Mouse (Mus musculus): ENCODE measurements around the gene Ltn1. TPM values are rescaled to one million over a fixed set of nuclear protein-coding genes. Genes with fewer than 3 reads are reported as not detected.

The Ltn1 gene
- polyA plus RNA-seq, 1 experiment from 2014 or later, result 36.0 TPM

DNA sequence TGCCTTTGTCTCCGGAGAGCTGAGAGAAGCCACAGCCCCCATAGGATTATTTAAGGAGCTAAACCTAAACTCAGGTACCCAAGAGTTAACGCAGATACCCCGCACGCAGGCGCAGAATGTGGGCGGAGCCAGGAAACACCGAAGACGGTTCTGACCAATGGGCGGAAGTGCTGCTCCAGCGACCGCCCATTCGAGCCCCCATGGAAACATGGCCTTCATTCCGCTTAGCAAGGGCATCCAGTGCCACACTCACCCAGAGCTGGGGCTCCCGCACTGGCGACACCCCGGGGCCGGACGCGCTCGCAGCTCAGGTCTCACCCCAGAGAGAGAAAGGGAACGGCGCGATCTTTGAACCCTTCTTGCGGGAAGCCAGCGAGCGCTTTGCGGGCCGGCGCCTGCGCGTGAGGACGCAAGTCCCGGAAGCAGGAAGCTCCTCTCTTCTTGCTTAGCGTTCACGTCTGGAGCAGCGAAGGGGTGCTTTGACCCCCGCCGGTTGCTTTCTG, 7.8 kb upstream of the Ltn1 start, which contains the start of gene Rwdd2b:
Gene Rwdd2b (minus strand): TSS at position 390 of the 503 bp plus-strand sequence.
- H3K4me1 ChIP-seq, result peaks cover 13% of the 10 kb centered on the region
- H3K27ac ChIP-seq (replicated peaks), result peak within 1 kb of the TSS; percentile 87
- WGBS, result under 1% methylated on average over 31 of the region's 38 CpGs
- peak; percentile 97 for ATAC-seq (ENCODE audit: low FRiP score, low read depth)
- peak within 1 kb of the TSS; percentile 61 for H3K4me3 ChIP-seq
- H3K27me3 ChIP-seq, result no peaks in the 10 kb centered on the region
- peak within 1 kb of the TSS; percentile 75 for H3K9ac ChIP-seq (replicated peaks)
- no peaks in the 10 kb centered on the region for H3K9me3 ChIP-seq
- H3K36me3 ChIP-seq, result no peaks in the 10 kb centered on the region
- peak within 1 kb of the TSS; percentile 80 for H3K4me2 ChIP-seq (replicated peaks)

DNA sequence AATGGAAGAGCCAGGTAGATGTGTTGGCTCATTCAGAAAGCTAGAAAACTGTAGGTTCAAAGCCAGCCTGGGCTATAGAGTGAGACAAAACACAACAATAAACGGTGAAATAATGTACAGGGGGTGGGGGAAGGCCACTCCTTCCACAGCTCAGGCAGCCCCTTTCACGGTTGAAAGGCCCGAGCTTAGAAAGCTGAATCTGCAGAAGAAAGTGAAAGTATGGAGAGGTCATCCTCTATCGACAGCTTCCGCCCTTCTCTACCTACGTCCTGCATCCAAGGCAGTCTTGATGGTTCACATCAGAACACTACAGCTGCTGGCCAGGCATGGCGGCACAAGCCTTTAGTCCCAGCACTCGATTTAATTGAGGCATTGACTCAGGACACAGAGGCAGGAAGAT, 6.3 kb upstream of the Ltn1 start:
- no peak overlapping the region for H3K27ac ChIP-seq (replicated peaks)
- peaks cover 13% of the 10 kb centered on the region for H3K4me1 ChIP-seq
- no peaks in the 10 kb centered on the region for H3K36me3 ChIP-seq
- no peak for ATAC-seq (ENCODE audit: low FRiP score, low read depth)
- no peak overlapping the region for H3K4me2 ChIP-seq (replicated peaks)
- WGBS, result 89% methylated on average over 8 of the region's 8 CpGs
- no peak overlapping the region for H3K9ac ChIP-seq (replicated peaks)
- H3K9me3 ChIP-seq, result no peaks in the 10 kb centered on the region
- no peak overlapping the region for H3K4me3 ChIP-seq
- H3K27me3 ChIP-seq, result no peaks in the 10 kb centered on the region

DNA sequence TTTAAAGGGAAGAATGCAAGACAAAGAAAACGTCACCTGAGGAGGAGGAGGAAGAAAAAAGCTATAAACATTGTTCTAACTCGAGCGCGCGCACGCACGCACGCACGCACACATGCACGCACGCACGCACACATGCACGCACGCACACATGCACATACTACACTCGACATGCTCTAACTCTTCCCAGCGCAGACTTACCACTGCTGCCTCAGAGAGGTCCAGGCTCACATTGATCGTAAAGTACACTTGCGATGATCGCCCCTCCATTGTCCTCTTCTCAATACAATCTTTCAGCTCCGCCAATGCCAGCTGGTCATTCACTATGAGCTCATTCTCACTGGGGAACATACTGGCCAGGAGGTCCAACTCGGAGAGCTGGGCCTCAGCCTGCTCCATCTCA, 4.7 kb upstream of the Ltn1 start:
- no peak for ATAC-seq (ENCODE audit: low FRiP score, low read depth)
- H3K9ac ChIP-seq (replicated peaks), result no peak overlapping the region

GRCm38 (mm10) chr16:87435411-87436205, 3.2 kb upstream of the Ltn1 start:
- 80% methylated on average over 13 of the region's 13 CpGs for WGBS

More for the DNA sequence above, 4.7 kb upstream of the Ltn1 start:
- no peak overlapping the region for H3K4me2 ChIP-seq (replicated peaks)
- 92% methylated on average over 21 of the region's 21 CpGs for WGBS
- no peaks in the 10 kb centered on the region for H3K36me3 ChIP-seq
- H3K9me3 ChIP-seq, result no peaks in the 10 kb centered on the region
- H3K4me1 ChIP-seq, result peaks cover 13% of the 10 kb centered on the region
- no peak overlapping the region for H3K27ac ChIP-seq (replicated peaks)
- no peak overlapping the region for H3K4me3 ChIP-seq
- H3K27me3 ChIP-seq, result no peaks in the 10 kb centered on the region

GRCm38 (mm10) chr16:87434946-87435345, 2.5 kb upstream of the Ltn1 start:
- ATAC-seq (ENCODE audit: low FRiP score, low read depth), result no peak
- Histone ChIP-seq H3K4me3 (no peak overlapping the region), H3K36me3 (no peaks in the 10 kb centered on the region), H3K9me3 (no peaks in the 10 kb centered on the region), H3K4me1 (peaks cover 12% of the 10 kb centered on the region), H3K27me3 (no peaks in the 10 kb centered on the region), H3K27ac (replicated peaks) (no peak overlapping the region), H3K4me2 (replicated peaks) (no peak overlapping the region), H3K9ac (replicated peaks) (no peak overlapping the region)
- 79% methylated on average over 6 of the region's 6 CpGs for WGBS

More at GRCm38 (mm10) chr16:87435411-87436205, 3.2 kb upstream of the Ltn1 start:
- H3K9ac ChIP-seq (replicated peaks), result no peak overlapping the region
- H3K4me2 ChIP-seq (replicated peaks), result no peak overlapping the region
- H3K36me3 ChIP-seq, result no peaks in the 10 kb centered on the region
- no peak overlapping the region for H3K4me3 ChIP-seq
- H3K9me3 ChIP-seq, result no peaks in the 10 kb centered on the region
- H3K27me3 ChIP-seq, result no peaks in the 10 kb centered on the region
- no peak for ATAC-seq (ENCODE audit: low FRiP score, low read depth)
- no peak overlapping the region for H3K27ac ChIP-seq (replicated peaks)
- H3K4me1 ChIP-seq, result peaks cover 12% of the 10 kb centered on the region

- H3K27me3 ChIP-seq, result no peaks in the 10 kb centered on the region
- no peak overlapping the region for H3K4me2 ChIP-seq (replicated peaks)
- no peak overlapping the region for H3K27ac ChIP-seq (replicated peaks)
- peaks cover 6% of the 10 kb centered on the region for H3K4me1 ChIP-seq
- 96% methylated on average over 7 of the region's 7 CpGs for WGBS
- no peaks in the 10 kb centered on the region for H3K36me3 ChIP-seq
- no peak overlapping the region for H3K4me3 ChIP-seq
- no peaks in the 10 kb centered on the region for H3K9me3 ChIP-seq
- no peak for ATAC-seq (ENCODE audit: low FRiP score, low read depth)
- H3K9ac ChIP-seq (replicated peaks), result no peak overlapping the region
Measured at GRCm38 (mm10) chr16:87434266-87434665, 1.9 kb upstream of the Ltn1 start.

DNA sequence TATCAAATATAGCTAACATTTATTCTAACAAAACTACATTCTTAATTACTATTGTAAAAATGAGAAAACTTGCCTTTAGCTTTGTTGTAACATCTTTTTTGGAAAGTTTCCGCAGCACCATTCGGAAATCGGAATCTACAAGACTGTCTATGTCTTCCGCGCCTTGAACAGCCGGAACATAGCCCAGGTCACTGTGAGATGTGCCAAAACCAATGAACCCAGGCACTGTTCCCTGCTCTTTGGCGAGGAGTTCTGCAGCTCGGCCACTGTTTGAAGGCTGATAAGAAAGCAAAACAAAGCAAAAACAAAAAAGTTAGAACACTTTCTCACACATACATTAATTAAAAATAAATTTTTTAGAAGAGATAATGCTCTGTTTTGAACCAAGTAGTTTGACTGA, 4.9 kb downstream of the Ltn1 start:
- peaks cover 42% of the 10 kb centered on the region for H3K36me3 ChIP-seq
- no peak overlapping the region for H3K9ac ChIP-seq (replicated peaks)
- peaks cover 6% of the 10 kb centered on the region for H3K4me1 ChIP-seq
- no peak for ATAC-seq (ENCODE audit: low FRiP score, low read depth)
- H3K27ac ChIP-seq (replicated peaks), result no peak overlapping the region
- no peak overlapping the region for H3K4me2 ChIP-seq (replicated peaks)
- no peaks in the 10 kb centered on the region; the same call in 1 of the 2 replicates for H3K9me3 ChIP-seq
- 97% methylated on average over 8 of the region's 8 CpGs for whole genome bisulfite sequencing
- no peaks in the 10 kb centered on the region for H3K27me3 ChIP-seq
- H3K4me3 ChIP-seq, result no peak overlapping the region

GRCm38 (mm10) chr16:87420662-87421061, 11.8 kb downstream of the Ltn1 start:
- 95% methylated on average over 8 of the region's 8 CpGs for WGBS
- H3K9me3 ChIP-seq, result peaks cover 9% of the 10 kb centered on the region
- H3K27me3 ChIP-seq, result no peaks in the 10 kb centered on the region
- no peak overlapping the region for H3K27ac ChIP-seq (replicated peaks)
- no peak overlapping the region for H3K4me3 ChIP-seq
- no peak overlapping the region for H3K9ac ChIP-seq (replicated peaks)
- no peaks in the 10 kb centered on the region for H3K4me1 ChIP-seq
- H3K36me3 ChIP-seq, result peaks cover 93% of the 10 kb centered on the region
- H3K4me2 ChIP-seq (replicated peaks), result no peak overlapping the region
- ATAC-seq (ENCODE audit: low FRiP score, low read depth), result no peak

GRCm38 (mm10) chr16:87405001-87405400, 27.4 kb downstream of the Ltn1 start:
- Histone ChIP-seq H3K9me3 (no peaks in the 10 kb centered on the region), H3K4me2 (replicated peaks) (no peak overlapping the region), H3K27me3 (no peaks in the 10 kb centered on the region), H3K27ac (replicated peaks) (no peak overlapping the region), H3K4me3 (no peak overlapping the region), H3K4me1 (no peaks in the 10 kb centered on the region), H3K36me3 (peaks cover 75% of the 10 kb centered on the region), H3K9ac (replicated peaks) (no peak overlapping the region)
- no peak for ATAC-seq (ENCODE audit: low FRiP score, low read depth)
- 78% methylated on average over 3 of the region's 3 CpGs for WGBS

DNA sequence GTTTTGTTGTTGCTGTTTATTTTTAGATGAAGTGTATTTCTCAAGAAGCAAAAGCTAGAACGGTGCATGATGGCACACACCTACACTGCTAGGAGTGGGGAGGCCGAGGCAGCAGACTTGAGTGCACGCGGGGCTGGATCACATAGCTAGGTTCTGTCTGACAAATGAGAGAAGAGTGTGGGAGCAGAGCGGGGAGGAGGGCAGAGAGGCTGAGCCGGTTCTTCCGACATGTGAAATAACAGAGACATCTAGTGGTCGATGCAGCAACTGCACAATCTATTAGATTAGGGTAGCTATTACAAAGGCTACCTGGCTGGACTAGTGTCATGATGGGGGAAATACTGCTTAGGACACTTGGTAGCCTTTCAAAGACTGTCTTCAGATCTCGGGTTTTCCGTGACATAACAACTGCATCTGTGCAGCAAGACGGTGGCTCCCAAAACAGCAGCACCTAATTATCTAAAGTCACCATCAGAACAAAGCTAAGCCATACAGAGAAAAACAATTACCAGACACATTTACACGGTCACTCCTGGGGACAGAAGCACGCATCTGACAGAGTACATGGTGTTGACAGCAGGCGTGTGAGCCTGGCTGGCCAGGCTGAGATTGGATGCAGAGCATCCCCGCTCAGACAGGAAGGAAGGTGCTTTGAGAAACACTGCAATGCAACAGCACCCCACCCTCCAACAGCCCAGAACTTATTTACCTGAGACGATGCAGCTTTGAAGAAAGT, 38.4 kb downstream of the Ltn1 start:
- Histone ChIP-seq H3K27me3 (no peaks in the 10 kb centered on the region), H3K9me3 (no peaks in the 10 kb centered on the region), H3K9ac (replicated peaks) (no peak overlapping the region), H3K36me3 (peaks cover 62% of the 10 kb centered on the region), H3K27ac (replicated peaks) (no peak overlapping the region), H3K4me1 (no peaks in the 10 kb centered on the region), H3K4me3 (no peak overlapping the region), H3K4me2 (replicated peaks) (no peak overlapping the region)
- WGBS, result 57% methylated on average over 16 of the region's 16 CpGs
- ATAC-seq (ENCODE audit: low FRiP score, low read depth), result peak; percentile 88

GRCm38 (mm10) chr16:87387444-87387977, 44.9 kb downstream of the Ltn1 start:
- no peak for ATAC-seq (ENCODE audit: low FRiP score, low read depth)
- Histone ChIP-seq H3K27ac (replicated peaks) (no peak overlapping the region), H3K27me3 (no peaks in the 10 kb centered on the region), H3K9me3 (no peaks in the 10 kb centered on the region), H3K4me3 (no peak overlapping the region), H3K36me3 (peaks cover 58% of the 10 kb centered on the region), H3K4me1 (no peaks in the 10 kb centered on the region), H3K4me2 (replicated peaks) (no peak overlapping the region), H3K9ac (replicated peaks) (no peak overlapping the region)
- 99% methylated on average over 3 of the region's 3 CpGs for WGBS

DNA sequence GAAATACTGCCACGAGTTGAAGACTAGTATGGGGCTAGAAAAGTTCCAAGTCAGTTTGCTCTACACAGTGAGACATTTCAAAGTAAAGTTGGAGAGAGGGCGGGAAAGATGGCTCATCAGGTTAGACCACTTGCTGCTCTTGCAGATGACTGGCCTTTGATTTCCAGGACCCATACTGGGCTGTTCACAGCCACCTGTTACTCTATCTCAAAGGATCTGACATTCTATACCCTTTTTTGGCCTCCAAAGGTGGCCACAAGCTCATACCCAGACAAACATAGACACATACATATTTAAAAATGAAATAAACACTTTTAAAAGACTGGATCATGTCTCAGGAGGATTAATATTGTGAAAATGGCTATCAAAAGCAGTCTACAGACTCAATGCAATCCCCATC, 48.0 kb downstream of the Ltn1 start:
- 83% methylated on average over 2 of the region's 2 CpGs for WGBS
- no peak for ATAC-seq (ENCODE audit: low FRiP score, low read depth)

More for the DNA sequence above, 48.0 kb downstream of the Ltn1 start:
- no peak overlapping the region for H3K9ac ChIP-seq (replicated peaks)
- H3K9me3 ChIP-seq, result no peaks in the 10 kb centered on the region
- no peaks in the 10 kb centered on the region for H3K27me3 ChIP-seq
- no peak overlapping the region for H3K27ac ChIP-seq (replicated peaks)
- H3K4me3 ChIP-seq, result no peak overlapping the region
- peaks cover 79% of the 10 kb centered on the region for H3K36me3 ChIP-seq
- H3K4me2 ChIP-seq (replicated peaks), result no peak overlapping the region
- H3K4me1 ChIP-seq, result no peaks in the 10 kb centered on the region

Data from midbrain, embryonic 12.5 days (tissue).